Mouse (Mus musculus): ENCODE measurements at regions not wholly inside any gene's neighbourhood (a gene's known extent, or its start where the extent isn't known, plus 50 kb on each side); places are given as distances from the start of the nearest gene placed in this dataset.

- Histone ChIP-seq H3K9me3 (no peaks in the 10 kb centered on the region), H3K27me3 (no peaks in the 10 kb centered on the region), H3K4me3 (no peak overlapping the region), H3K4me2 (replicated peaks) (no peak overlapping the region), H3K4me1 (no peaks in the 10 kb centered on the region), H3K36me3 (no peaks in the 10 kb centered on the region), H3K27ac (no peak overlapping the region), H3K9ac (no peak overlapping the region)
- no peak for ATAC-seq (ENCODE audit: insufficient number of reproducible peaks, insufficient read depth, low FRiP score, low TSS enrichment)
- 72% methylated on average over 3 of the region's 3 CpGs for WGBS
These were observed 101.7 kb downstream of the Nog start for GRCm38 (mm10) chr11:89200458-89200857.

DNA sequence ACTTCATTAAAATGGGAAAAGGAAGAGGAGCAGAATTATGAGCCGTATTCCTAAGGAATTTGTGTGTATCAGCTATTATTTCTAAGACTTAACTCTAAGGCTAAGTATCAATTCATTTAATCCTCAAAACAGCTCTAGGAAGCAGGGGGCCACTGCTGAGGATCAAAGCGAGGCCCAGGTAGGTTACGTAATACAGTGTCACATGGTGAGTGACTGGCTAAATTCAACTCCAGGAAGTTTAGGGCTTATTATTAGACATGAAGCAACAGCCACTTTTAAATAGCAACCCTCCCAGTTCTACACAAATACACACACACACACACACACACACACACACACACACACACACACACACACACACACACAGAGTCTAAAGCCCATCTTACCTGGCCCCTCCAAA, 109.3 kb downstream of the Nog start:
- no peaks in the 10 kb centered on the region for H3K4me1 ChIP-seq
- no peak for ATAC-seq (ENCODE audit: insufficient number of reproducible peaks, insufficient read depth, low FRiP score, low TSS enrichment)

DNA sequence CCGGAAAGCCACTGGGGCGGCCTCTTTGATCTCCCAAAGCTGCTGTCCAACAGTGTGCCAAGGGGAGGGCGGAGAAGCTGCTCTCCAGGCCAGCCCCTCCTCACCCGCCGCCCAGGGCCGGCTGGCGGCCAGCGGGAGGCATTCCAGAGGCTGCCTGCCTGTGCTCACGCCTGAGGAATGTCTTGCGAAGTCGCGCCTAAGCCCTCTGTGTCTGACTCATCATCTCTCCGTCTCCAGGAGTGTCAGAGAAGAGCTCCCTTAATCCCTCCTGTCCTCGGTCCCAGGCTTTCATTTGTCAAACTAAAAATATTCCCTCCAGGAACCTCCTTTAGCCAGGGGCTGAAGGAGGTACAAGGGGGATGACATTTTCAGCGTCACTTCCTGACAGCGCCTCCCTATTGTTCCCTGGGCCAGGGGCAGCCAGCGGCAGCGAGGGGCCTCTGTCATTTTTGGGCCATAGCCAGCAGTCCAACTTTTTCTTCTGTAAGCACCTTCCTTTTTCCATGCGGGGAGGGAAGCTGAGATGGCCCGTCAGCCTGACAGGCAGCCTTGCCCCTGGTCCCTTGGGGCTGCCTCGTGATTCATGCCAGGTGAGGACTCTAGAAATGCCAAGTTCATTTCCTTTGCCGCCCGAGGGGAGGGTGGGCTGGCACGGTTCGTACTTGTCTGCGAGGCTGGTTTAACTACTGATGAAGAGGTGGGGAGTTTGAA, 113.4 kb downstream of the Gm525 start:
- Histone ChIP-seq H3K4me2 (replicated peaks) (peak overlapping the region; percentile 49), H3K9me3 (no peaks in the 10 kb centered on the region), H3K9ac (peak overlapping the region; percentile 24), H3K4me3 (peak overlapping the region; percentile 16), H3K4me1 (peaks cover 21% of the 10 kb centered on the region), H3K27me3 (no peaks in the 10 kb centered on the region), H3K27ac (peak overlapping the region; percentile 73), H3K36me3 (no peaks in the 10 kb centered on the region)
- peak; percentile 76; the same call in 1 of the 2 replicates for ATAC-seq (ENCODE audit: insufficient number of reproducible peaks, insufficient read depth, low FRiP score, low TSS enrichment)
- 4% methylated on average over 26 of the region's 26 CpGs for WGBS

More for the DNA sequence above, 109.3 kb downstream of the Nog start:
- 63% methylated on average over 3 of the region's 3 CpGs for WGBS
- no peak overlapping the region for H3K9ac ChIP-seq
- H3K9me3 ChIP-seq, result no peaks in the 10 kb centered on the region
- no peak overlapping the region for H3K4me3 ChIP-seq
- H3K27me3 ChIP-seq, result no peaks in the 10 kb centered on the region
- no peak overlapping the region for H3K27ac ChIP-seq
- H3K36me3 ChIP-seq, result no peaks in the 10 kb centered on the region
- H3K4me2 ChIP-seq (replicated peaks), result no peak overlapping the region

GRCm38 (mm10) chr11:89185862-89186261, 112.2 kb downstream of the Gm525 start:
- Histone ChIP-seq H3K4me2 (replicated peaks) (no peak overlapping the region), H3K36me3 (no peaks in the 10 kb centered on the region), H3K27me3 (no peaks in the 10 kb centered on the region), H3K9me3 (no peaks in the 10 kb centered on the region), H3K27ac (peak overlapping the region; percentile 73; the same call in 1 of the 2 replicates), H3K9ac (no peak overlapping the region), H3K4me3 (no peak overlapping the region), H3K4me1 (peaks cover 21% of the 10 kb centered on the region)
- WGBS, result 63% methylated on average over 6 of the region's 6 CpGs
- peak; percentile 17; the same call in 1 of the 2 replicates for ATAC-seq (ENCODE audit: insufficient number of reproducible peaks, insufficient read depth, low FRiP score, low TSS enrichment)

DNA sequence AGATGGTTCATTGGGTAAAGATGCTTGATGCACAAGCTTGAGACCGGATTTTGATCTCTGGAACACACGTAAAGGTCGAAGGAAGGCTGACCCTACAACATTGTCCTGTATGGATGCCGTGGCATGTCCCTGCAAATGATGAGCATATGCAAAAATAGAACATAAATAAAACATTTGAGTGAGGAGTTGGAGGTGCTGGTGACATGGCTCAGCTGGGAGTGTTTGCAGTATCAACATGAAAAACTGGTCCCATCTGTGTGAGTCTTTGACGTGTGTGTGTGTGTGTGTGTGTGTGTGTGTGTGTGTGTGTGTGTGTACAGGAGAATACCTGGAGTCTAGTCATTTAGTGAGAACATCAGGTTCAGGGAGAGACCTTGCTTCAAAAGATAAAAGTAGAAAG, 107.8 kb downstream of the Gm525 start:
- no peak overlapping the region for H3K4me3 ChIP-seq
- H3K4me2 ChIP-seq (replicated peaks), result no peak overlapping the region
- H3K27ac ChIP-seq, result no peak overlapping the region
- H3K4me1 ChIP-seq, result peaks cover 10% of the 10 kb centered on the region
- ATAC-seq (ENCODE audit: insufficient number of reproducible peaks, insufficient read depth, low FRiP score, low TSS enrichment), result no peak
- no peak overlapping the region for H3K9ac ChIP-seq
- H3K36me3 ChIP-seq, result no peaks in the 10 kb centered on the region
- WGBS, result 84% methylated on average over 5 of the region's 5 CpGs
- H3K27me3 ChIP-seq, result no peaks in the 10 kb centered on the region
- H3K9me3 ChIP-seq, result no peaks in the 10 kb centered on the region

DNA sequence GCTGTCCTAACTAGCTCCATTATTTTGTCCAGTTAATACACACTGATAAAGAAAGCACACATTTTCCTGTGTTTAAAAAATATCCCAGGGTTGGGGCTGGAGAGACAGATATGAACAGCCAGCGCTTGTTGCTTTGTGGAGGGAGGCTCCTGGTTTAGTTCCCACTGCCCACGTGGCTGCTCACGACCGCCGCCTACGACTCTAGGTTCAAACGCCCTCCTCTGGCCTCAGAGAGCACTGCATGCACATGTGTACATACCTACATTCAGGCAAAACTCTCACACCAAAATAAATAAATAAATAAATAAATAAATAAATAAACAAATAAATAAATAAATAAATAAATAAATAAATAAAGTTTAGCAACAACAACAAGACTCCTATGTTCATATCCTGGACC, 104.8 kb downstream of the Gm525 start:
- H3K27ac ChIP-seq, result no peak overlapping the region
- no peaks in the 10 kb centered on the region for H3K27me3 ChIP-seq
- H3K36me3 ChIP-seq, result no peaks in the 10 kb centered on the region
- no peak for ATAC-seq (ENCODE audit: insufficient number of reproducible peaks, insufficient read depth, low FRiP score, low TSS enrichment)
- no peak overlapping the region for H3K4me2 ChIP-seq (replicated peaks)
- no peaks in the 10 kb centered on the region for H3K9me3 ChIP-seq
- peaks cover 19% of the 10 kb centered on the region for H3K4me1 ChIP-seq
- no peak overlapping the region for H3K4me3 ChIP-seq
- no peak overlapping the region for H3K9ac ChIP-seq
- WGBS, result 92% methylated on average over 7 of the region's 7 CpGs

DNA sequence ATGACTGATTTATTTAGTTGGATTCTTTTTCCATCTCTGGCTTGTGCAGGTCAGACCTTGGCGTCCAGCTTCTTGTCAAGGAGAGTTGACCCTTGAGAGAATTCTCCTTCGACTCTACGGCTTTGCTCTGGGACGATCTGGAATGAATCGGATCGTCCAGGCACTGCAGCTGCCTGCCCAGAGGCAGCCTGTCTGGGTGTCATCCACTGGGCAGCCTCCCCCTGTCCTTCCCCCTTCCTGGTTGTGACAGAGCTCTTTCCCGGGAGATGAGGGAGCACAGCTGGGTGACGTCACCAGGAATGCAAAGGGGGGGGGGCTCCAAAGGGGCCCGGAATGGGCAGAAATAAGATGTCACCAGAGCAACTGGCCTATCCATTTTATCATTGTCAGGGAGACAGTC, 101.9 kb downstream of the Gm525 start:
- Histone ChIP-seq H3K4me2 (replicated peaks) (peak overlapping the region; percentile 40), H3K36me3 (no peaks in the 10 kb centered on the region), H3K4me3 (0 out of 2 replicates have a peak overlapping the region, but pooled peaks have one; percentile 10), H3K9ac (no peak overlapping the region), H3K9me3 (no peaks in the 10 kb centered on the region), H3K27me3 (no peaks in the 10 kb centered on the region), H3K4me1 (peaks cover 19% of the 10 kb centered on the region), H3K27ac (peak overlapping the region; percentile 65; the same call in 1 of the 2 replicates)
- WGBS, result under 1% methylated on average over 9 of the region's 9 CpGs
- no peak for ATAC-seq (ENCODE audit: insufficient number of reproducible peaks, insufficient read depth, low FRiP score, low TSS enrichment)

DNA sequence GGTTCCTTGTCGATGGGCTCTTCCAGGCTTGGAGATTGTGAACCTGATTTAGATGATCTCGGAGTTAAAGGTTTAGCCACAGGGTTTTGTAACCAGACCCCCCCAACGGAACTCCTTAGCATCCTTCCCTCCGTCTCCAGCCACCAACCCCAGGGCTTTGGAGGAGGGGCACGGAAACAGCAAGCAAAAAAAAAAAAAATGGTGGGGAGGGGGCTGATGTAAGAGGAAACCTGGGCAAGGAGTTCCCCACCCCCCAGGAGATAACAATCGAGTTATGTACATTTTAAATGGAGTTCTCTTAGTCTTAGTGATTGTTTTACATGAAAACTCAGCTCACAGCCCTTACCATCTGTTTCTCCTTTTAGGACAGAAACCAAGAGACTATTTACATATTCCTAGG, 101.3 kb downstream of the Gm525 start:
- 0 out of 2 replicates have a peak overlapping the region, but pooled peaks have one; percentile 10 for H3K4me3 ChIP-seq
- peak overlapping the region; percentile 40 for H3K4me2 ChIP-seq (replicated peaks)
- H3K4me1 ChIP-seq, result peaks cover 19% of the 10 kb centered on the region
- no peak overlapping the region for H3K9ac ChIP-seq
- 0 out of 2 replicates have a peak overlapping the region, but pooled peaks have one; percentile 65 for H3K27ac ChIP-seq
- no peaks in the 10 kb centered on the region for H3K9me3 ChIP-seq
- no peaks in the 10 kb centered on the region for H3K27me3 ChIP-seq
- no peaks in the 10 kb centered on the region for H3K36me3 ChIP-seq
- no peak for ATAC-seq (ENCODE audit: insufficient number of reproducible peaks, insufficient read depth, low FRiP score, low TSS enrichment)
- WGBS, result 10% methylated on average over 6 of the region's 6 CpGs

DNA sequence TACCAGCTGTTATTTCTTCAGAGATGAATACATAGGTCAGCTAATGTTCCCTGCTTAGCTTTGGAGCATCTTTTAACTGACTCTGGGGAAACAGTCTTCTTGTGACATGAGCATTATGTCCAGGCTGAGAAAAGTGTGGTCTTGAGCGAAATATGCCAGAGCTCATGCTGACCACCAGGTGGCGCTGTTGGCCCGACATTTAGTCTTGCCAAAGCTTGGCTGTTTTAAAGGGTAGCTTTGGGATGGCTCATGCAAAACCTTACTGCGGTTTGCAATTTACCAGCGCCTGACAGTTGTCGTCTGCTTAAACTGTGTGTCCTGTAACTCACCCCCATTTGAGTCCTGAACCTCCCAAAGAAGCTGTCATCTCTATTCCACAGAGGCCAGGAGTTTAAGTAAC, 91.6 kb downstream of the Gm525 start:
- Histone ChIP-seq H3K36me3 (no peaks in the 10 kb centered on the region), H3K9me3 (no peaks in the 10 kb centered on the region), H3K27ac (no peak overlapping the region), H3K4me3 (no peak overlapping the region), H3K4me2 (replicated peaks) (no peak overlapping the region), H3K9ac (no peak overlapping the region), H3K4me1 (no peaks in the 10 kb centered on the region), H3K27me3 (no peaks in the 10 kb centered on the region)
- WGBS, result 15% methylated on average over 6 of the region's 6 CpGs
- no peak for ATAC-seq (ENCODE audit: insufficient number of reproducible peaks, insufficient read depth, low FRiP score, low TSS enrichment)

- Histone ChIP-seq H3K4me1 (no peaks in the 10 kb centered on the region), H3K4me3 (no peak overlapping the region), H3K27ac (no peak overlapping the region), H3K9ac (no peak overlapping the region), H3K27me3 (no peaks in the 10 kb centered on the region), H3K36me3 (no peaks in the 10 kb centered on the region), H3K9me3 (no peaks in the 10 kb centered on the region), H3K4me2 (replicated peaks) (no peak overlapping the region)
- no peak for ATAC-seq (ENCODE audit: insufficient number of reproducible peaks, insufficient read depth, low FRiP score, low TSS enrichment)
- 61% methylated on average over 13 of the region's 13 CpGs for WGBS
These were observed 80.1 kb downstream of the Gm525 start for GRCm38 (mm10) chr11:89153466-89154406.

DNA sequence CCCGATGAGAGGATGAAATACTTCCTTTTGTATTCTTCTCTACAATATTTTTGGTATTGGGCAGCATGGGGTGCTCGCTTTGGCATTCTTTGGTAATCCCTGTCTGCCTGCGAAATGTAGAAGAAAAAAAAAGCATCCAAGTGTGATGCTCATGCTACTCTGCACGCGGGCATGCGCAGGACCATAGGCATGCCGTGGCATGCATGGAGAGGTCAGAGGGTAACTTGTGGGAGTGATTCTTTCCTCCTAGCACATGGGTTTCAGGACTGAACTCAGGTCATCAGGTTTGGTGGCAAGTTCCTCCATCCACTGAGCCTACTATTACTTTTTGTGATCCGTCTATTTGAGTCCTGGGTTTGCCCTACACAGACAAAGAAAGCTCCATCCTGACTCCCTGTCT, 74.3 kb downstream of the Gm525 start:
- H3K27ac ChIP-seq, result no peak overlapping the region
- H3K36me3 ChIP-seq, result no peaks in the 10 kb centered on the region
- WGBS, result 89% methylated on average over 8 of the region's 8 CpGs
- ATAC-seq (ENCODE audit: insufficient number of reproducible peaks, insufficient read depth, low FRiP score, low TSS enrichment), result no peak
- H3K27me3 ChIP-seq, result no peaks in the 10 kb centered on the region
- H3K9ac ChIP-seq, result no peak overlapping the region
- H3K4me1 ChIP-seq, result peaks cover 6% of the 10 kb centered on the region; the same call in 1 of the 2 replicates
- H3K4me3 ChIP-seq, result no peak overlapping the region
- H3K4me2 ChIP-seq (replicated peaks), result no peak overlapping the region
- H3K9me3 ChIP-seq, result no peaks in the 10 kb centered on the region
